Mouse (Mus musculus) retina, adult 2 months (tissue): ENCODE measurements around the gene Phactr3.

Experiments used
- DNase-seq: peaks from one replicate; pipeline ENCODE4 v3.0.0-alpha.2; 2012; ENCODE audit warnings: low read depth, low spot score

The Phactr3 gene

DNA sequence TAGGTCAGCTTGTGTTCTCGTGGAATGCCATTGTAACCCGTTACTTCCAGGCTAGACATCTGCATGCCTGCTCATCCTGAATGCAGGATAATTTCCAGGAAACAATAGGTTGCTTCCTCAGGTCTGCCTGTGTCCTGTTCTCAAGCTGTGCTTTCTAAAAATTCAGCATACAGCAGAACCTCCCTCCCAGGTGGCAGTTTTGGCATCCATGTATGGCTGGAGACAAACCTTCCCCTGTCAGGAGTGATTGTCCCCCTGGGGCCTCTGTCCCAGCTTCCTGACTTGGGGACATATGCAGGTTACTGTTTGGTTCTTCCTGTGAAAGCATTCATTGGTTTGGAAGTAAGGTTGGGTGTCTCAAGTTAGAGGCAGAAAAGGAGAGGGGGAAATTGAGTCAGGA lies 74.7 kb downstream of the Phactr3 start:
- no peak for DNase-seq

DNA sequence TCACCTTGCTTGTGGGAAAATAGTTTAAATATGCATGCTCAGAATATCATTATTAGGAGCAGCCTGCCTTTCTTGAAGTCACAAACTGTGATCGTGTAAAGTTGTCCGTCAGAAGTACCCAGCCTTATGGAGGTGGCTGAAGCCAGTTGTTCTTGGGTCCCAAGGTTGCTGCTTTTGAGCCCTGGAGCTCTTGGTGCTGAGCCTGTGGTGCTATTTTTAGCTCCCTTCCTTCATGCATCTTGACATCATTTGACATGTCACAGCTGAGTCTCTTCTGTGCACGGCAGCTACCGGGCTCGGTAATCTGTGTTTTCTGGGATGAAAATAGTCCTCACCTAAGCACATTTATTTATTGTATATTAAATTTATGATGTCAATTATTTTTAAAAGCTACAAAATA lies 76.1 kb downstream of the Phactr3 start:
- DNase-seq: no peak

DNA sequence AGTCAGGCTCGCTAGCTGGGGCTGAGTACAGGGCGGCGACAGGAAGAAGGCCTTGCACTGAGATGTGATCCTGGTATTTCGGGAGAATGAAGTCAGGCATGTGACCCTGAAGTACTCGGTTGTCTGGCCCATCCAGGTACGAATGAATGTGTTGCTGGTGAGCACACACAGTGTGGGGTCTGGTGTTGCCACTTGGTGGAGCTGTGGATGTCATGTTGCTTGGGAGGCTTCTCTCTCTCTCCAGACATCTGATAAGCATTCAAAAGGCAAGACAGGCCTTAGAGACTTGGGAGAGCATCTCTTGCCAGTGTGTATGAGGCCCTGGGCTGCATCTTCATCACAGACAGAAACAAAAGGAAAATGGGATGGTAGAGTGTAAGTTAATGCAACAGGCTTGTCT lies 77.3 kb downstream of the Phactr3 start:
- no peak for DNase-seq

DNA sequence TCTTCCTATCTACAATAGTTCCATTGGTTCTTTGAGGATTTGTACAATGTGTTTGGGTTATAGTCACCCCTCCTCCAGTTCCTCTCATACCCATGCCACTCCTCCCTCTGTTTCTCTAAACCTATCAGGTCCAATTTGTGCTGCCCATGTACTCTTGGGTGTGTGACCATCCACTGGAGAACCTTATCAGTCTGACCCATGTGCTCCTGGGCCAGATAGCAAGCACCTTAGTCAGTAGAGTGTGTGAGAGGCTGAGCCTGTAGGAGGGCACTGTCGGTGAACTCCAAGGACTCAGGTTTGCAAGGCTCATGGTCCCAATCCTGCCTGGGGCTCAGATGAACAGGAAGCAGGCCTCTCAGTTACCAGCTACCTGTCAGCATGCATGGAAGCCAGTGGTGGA lies 78.8 kb downstream of the Phactr3 start:
- DNase-seq: no peak

DNA sequence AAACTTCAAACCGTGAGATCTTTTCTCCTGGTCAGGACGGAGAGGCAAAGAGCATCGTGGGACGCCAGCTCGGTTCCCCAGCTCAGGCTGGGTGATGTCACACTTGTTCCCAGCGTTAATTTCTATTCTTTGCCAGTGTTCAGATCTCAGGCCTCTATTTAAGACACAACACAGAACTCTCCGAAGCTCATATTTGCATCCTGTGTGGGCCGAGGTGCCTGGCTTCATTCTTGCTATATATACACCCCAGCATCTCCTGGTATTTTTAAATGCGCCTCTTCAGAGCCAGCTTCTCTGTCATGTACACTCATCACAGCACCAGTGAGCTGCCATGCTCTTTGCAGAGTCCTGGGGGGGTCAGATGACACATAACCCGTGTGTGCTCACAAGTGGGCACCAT lies 85.7 kb downstream of the Phactr3 start:
- no peak for DNase-seq

DNA sequence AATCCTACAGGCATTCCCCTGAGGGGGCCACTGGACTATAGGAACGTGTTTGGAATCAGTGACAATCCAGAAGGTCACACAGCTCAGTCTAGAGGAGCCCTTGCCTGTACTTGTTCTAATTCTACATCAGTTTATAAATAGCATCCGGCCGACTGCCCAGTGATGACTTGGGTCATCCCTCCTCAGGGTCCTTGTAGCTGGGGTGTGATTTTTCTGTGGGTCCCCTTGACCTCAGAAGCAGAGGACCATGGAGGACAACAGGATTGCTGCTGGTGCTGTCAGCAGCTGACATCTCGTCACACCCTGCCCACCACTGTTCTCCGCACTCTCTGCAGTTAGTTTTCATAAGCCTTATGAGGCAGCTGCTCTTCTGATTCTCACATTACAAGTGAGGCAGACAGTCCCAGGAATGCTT lies 89.4 kb downstream of the Phactr3 start:
- DNase-seq: no peak

DNA sequence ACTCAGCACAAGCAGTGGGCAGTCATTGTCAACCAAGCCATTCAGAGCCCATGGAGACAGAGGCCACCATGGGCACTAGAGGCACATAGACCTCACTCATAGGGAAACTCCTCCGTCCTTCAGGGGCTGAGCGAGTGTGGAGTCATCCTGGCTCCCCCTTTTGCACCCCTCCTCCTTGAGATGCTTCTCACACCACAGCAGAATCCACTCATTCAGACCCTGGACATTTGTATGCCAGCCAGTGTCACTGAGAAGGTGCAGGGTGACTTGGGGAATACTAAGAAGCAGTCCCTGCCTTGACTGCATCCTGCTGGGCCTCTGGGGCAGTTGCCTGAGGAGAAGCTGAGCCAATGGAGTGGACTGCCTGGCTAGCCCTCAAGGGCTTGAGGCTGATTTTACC lies 95.1 kb downstream of the Phactr3 start:
- DNase-seq: no peak

DNA sequence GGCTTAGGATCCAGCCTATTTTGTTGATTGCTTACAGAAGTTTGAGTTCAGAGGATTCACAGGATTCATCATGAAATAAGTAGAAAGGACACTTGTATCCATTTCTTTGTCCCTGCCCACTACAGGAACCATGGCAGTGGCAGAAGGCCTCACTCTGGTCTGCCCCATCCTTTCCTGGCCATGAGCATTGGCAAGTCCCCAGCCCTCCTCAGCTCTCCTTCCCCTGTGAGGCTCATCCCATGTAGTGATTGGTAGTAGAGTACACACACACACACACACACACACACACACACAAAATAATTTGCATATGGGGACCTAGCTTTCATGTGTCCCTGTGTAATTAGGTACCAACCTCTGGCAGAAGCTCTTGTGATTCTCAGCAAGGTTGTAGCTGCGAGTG lies 95.8 kb downstream of the Phactr3 start:
- no peak for DNase-seq

DNA sequence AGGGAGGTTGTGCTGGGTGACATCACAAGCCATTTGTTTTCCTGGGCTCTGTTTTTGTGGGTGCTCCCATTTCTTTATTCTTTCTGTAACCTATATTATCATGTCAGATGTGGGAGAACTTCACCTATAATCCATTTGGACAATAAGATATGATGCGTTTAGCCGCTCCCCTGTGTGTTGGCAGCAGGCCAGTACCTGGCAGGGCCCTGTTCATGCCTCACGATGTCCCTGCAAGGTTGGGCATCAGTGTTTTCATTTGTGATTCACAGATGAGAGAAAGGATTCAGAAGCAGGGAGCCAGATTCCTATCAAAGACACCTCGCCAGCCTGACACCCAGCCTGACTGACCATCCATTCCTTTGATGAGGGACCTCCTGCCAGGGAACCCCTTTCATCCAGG lies 99.7 kb downstream of the Phactr3 start:
- no peak for DNase-seq

DNA sequence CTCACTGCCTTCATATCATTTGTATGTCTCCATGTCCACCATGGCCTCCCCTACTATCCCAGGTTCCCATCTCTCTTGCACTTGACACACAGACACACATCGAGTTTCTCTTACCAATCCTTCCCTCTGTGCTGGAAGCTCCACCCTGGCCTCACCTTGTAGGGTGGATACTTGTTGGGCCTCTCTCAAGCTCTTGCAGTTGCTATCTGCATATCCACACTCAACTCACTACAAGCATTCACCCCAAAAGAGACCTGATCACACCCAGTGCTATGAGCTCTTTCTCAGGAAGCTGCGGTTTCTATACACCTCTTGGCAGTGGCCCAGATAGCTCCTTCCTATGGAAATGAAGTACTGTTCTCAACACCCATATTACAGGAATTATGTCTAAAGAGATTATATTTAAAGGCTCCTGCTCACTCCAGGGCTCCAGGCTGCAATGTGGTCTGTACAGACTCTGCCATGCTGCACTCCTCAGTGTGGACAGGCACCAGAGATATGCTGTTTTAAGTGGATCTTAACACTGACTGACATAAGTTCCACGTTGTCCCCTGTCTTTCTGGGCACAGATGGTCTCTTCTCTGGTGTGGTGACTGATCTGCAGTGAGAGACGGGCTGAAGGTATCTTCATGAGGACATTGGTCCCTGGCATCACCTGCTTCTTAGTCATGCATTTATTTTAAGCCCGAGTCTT lies 100.8 kb downstream of the Phactr3 start:
- DNase-seq: no peak

DNA sequence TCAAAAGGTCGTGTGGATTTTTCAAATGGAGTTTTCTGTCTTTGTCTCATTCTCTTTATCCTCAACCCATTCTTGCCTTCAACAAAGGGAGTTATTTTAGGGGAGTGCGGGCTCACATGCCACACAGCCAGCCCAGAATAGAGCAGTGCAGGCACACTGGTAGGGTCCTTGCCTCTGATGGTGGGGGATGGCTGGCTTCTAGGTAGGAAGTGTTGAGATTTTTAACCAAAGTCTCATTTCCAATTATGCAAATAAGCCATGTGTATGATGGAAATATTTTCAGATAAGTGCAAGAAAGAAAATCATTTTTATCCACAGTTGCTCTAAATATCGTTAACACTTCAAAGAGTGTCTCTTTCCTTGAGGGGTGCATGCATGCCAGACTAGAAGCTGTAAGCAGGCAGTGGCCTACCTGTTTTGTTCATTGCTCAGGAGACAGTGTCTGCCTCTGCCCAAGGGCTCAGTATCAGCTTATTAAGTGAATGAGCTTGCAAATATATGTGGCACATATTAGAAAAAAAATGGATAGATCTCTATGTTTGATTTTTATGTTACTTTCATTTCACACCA lies 101.5 kb downstream of the Phactr3 start:
- DNase-seq: no peak

DNA sequence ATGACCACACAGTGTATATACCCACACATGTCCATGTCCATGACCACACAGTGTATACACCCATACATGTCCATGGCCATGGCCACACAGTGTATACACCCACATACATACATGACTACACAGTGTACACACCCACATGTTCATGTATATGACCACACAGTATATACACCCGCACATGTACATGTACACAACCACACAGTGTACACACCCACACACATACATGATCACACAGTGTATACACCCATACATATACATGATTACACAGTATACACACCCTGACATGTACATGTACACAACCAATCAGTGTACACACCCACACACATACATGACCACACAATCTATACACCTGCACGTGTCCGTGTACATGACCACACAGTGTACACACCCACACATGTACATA lies 102.2 kb downstream of the Phactr3 start:
- DNase-seq: no peak

DNA sequence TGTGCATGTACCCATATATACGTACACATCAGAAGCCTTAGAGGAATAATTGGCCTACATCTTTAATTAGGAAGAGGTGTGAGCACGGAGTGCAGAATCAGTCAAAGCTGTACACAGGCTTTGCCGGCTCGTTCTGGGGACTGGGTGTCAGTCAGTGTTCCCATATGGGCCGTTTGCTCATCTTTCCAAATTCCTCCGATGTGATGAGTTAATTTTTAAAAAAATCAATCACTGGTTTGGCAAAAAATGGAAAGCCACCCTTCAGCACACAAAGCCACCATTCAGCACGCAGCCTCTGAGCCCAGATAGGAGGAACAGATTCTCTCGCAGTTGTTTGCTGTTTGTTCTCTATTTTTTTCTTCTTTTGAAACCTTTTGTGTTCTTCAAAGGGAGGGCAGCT lies 110.5 kb downstream of the Phactr3 start:
- no peak for DNase-seq

DNA sequence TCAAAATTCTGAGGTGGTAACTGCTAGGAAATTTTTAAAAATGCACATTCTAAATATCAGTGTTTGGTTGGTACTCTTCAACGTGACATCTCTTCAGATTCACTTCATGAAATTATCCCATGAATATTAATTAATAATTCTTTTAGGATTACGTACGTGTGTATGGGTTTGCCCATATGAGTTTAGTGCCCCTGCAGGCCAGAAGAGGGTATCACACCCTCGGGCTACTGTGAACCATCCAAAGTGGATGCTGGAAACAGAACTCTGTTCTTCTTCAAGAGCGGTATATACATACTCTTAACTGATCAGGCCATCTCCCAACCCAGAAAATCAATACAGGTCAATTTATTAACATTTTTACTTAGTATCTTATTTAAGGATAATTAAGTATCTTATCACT lies 114.7 kb downstream of the Phactr3 start:
- DNase-seq: no peak

DNA sequence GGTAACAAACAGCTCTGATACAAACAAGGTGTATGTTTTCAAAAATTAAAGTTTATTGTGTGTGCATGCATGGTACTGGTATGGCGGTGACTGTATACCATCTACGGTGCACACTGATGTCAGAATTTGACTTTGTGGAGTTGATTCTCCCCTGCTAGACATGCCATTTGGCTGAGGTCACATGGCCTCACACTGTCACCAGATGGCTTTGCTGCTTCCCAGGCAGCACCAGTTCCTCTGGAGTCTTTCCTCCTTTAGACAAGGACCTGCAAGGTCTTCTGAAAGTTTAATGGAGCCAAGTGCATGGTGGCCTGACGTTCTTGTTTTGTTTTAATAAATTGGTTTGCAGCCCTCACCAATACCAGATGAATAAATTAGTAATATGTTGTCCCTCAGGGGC lies 118.3 kb downstream of the Phactr3 start:
- DNase-seq: no peak

DNA sequence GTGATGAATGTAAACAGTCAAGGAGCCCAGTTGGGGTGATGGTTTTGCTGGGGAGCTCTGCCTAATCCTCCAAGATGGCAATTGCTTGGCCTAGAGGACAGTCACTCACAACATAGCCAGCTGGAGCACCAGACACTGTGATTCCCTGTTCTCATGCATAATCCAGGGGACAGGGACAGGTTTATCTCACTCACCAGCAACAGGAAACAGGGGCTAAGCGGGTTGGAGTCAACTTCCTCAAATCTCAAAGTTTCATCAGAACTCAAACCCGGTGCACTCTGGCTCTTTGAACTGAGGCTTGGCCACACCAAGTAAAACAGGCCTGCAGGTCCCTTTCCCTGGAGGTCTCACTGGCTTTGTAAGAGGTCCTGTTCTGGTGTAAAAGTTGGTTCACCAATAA lies 119.7 kb downstream of the Phactr3 start:
- DNase-seq: no peak

DNA sequence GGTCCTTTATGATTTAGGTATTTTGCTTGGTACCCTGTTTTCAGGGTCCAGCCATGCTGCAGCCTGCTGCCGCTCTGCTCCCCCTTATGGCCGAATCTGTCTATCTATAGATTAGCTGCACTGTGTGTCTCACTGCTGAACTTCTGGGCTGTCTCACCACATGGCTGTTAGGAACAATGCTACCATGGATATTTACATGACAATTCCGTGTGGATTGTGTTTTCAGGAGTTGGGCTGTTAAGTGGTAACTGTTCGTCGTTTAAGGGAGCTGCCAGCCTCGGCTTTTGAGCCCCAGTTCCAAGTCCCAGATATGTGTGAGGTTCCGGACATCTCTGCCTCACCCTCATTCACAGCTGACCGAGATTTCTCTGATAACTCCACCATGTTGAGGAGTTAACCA lies 122.1 kb downstream of the Phactr3 start:
- no peak for DNase-seq

DNA sequence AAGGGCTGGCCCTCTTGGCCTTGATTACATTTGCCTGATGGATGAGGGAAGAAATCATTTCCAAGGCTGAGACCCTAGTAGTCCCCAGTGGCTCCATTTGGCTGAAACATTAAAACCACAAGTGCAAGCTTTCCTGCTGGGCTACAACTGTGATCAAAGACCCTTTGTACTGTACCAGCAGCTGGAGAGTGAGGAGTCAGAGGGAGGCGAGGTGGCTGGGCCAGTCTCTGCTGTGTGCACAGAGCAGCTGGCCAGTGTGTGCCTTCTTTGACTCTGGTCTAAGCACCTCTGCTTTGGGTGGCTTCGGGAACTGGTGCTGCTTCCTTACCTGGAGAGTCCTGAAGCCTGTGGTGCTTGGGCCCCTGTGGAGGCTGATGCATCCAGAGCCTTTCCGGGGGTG lies 122.6 kb downstream of the Phactr3 start:
- no peak for DNase-seq

DNA sequence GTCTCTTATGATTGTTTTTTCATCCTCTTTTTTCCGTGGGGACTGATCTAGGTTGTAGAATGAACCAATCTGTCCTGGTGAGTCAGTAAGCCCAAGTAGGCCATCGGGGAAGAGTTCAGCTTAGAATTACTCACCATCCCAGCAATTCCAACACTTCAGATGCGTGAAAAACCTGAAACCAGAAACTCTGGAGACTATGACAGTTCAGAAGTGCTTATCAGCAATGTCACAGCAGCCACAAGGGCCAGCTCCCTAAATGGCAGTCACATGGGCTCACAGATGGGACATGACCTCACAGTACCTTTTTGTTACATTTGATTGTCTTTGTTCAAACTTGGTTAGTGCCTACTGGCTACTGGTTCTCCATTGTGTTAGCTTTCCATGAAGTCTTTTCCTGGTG lies 124.2 kb downstream of the Phactr3 start:
- DNase-seq: no peak

DNA sequence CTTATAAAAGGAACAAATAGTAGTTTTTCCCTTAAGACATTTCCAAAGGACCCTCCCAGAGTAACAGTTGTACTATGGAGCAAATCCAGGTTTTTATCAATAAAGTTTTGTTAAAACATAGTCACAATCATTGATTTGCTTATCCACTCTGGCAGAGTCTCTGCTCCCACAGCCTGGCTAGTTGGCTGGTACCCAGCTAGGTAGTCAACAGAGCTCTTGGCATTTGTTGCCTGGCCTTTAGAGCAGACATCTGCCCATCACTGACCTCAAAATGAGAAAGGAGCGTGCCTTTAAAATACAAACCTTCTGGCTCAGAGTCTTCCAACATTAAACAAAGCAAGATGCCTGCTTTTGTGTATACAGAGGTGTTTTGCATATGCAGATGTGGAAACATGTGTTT lies 126.1 kb downstream of the Phactr3 start:
- no peak for DNase-seq

DNA sequence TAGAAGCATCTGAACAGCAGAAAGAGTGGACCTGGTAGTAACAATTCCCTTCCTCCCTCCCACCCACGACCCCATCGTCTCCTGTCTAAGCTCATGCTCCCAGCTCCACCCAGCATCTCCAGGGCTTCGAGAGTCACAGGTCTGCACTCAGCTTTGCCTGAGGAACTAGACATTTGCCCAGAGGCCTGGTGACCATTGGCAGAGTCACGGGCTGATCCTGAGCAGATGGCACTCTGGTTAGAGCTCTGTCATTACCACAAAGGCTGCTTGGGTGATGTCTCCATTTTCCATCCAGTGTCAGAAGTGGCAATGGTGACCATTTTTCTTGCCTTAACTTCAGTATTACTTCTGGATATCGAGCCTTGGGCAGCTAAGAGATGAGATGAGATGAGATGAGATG lies 127.1 kb downstream of the Phactr3 start:
- no peak for DNase-seq

DNA sequence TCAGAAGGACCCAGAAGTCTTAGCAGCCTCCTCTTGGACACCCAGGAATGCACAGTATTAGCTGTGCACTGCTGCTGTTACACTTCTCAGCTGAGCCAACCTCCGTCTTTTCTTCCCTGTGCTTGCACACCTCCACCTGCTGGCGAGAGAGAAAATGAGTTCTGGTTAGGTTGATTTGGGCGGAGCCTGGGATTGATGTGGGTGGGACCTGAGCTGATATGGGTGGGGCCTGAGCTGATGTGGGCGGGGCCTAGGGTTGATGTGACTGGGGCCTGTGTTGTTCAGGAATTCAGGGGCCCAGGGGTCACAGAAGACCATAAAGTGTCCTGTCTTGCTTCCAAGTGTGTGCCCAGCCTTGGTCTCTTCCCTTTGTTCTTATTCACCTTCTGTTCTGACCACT lies 128.0 kb downstream of the Phactr3 start:
- no peak for DNase-seq

DNA sequence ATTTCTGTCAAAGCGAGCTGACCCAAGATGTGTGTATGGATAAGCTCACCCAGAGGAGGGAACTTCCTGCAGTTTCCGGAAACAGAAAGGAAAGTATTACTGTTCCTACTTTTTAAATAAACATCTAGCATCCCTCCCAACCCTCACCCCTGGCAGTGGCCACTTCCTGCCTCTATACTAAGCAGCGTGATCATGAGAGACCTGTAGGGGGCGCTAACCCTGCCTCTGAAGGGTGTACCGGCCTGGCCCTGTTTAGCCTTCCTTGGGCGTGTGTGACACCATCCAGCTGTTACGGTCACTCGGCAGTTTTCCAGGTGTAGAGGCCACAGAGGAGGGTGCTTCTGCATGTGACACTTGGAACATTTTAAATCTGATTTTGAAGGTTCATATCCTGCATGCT lies 128.5 kb downstream of the Phactr3 start:
- no peak for DNase-seq
